Mouse (Mus musculus): ENCODE results near the gene Rab42.

GRCm38 (mm10) chr4:132253622-132254021 is 49.6 kb downstream of the Rab42 start:
- TF ChIP-seq CTCF (IDR thresholded peaks at IDR 0.05; ENCODE audit: low read depth, low read length): no peak
- TF ChIP-seq POLR2A (IDR thresholded peaks at IDR 0.05; ENCODE audit: insufficient read depth, low read length): no peak
- no peak for TF ChIP-seq EP300 (IDR thresholded peaks at IDR 0.05; ENCODE audit: insufficient read depth, low read depth, low read length)
